8 mouse cellular contexts compared by ENCODE assay signal in the genomic region with DNA sequence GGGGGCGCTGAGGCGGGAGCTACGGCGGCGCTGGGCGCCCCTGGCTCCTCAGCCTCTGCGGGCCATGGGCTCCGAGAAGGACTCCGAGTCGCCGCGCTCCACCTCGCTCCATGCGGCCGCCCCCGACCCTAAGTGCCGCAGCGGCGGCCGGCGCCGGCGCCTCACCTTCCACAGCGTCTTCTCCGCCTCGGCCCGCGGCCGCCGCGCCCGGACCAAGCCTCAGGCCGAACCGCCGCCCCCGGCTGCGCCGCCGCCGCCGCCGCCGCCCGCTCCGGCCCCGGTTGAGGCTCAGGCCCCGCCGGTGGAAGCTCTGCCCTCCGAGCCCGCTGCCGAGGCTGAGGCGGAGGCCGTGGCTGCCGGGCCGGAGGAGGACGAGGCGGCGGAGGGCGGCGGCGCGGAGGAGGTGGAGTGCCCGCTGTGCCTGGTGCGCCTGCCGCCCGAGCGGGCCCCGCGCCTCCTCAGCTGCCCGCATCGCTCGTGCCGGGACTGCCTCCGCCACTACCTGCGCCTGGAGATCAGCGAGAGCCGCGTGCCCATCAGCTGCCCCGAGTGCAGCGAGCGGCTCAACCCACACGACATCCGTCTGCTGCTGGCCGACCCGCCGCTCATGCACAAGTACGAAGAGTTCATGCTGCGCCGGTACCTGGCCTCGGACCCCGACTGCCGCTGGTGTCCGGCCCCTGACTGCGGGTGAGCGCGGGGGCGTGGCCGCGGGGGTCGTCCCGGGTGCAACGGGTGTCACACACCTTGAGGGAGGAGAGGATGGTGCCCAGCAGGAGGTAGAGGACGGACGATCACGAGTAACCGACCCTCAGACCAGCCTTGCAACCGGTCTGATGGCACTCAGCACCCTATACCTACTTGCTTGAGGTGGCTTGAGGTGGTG. TPM values are rescaled to one million over a fixed set of nuclear protein-coding genes. Genes with fewer than 3 reads are reported as not detected.
DNase-seq lines count a peak whose midpoint lies in the region; ATAC-seq and TF ChIP-seq lines count a peak whose summit lies in the region.

A gene (plus strand): TSS at position 65 of the 886 bp plus-strand sequence.

- intact Hi-C loops in heart, postnatal 25 days (cut with DNase I): loop anchor here (10.0 kb wide), 1 partner anchor 64 kb away; a partner anchor contains a TSS

- ATAC-seq in forebrain, embryonic 14.5 days: peak; percentile 67
- peak; percentile 70 for ATAC-seq in lung, postnatal 0 days

- no peaks in the 10 kb centered on the region; the same call in 1 of the 2 replicates for H3K36me3 ChIP-seq in ES-E14 (ENCODE audit: control insufficient read depth, insufficient read depth, low read length, poor library complexity, severe bottlenecking)
- no peaks in the 10 kb centered on the region for H3K36me3 ChIP-seq in forebrain, embryonic 14.5 days (ENCODE audit: control insufficient read depth, insufficient read depth, low read length)
- no peaks in the 10 kb centered on the region for H3K36me3 ChIP-seq in lung, postnatal 0 days (ENCODE audit: insufficient read depth, low read length)

- TF ChIP-seq CTCF in layer of hippocampus, adult 2 months (conservative IDR thresholded peaks at IDR 0.05): no peak
- no peak for TF ChIP-seq CTCF in lung, postnatal 0 days (IDR thresholded peaks at IDR 0.05)

- H3K27ac ChIP-seq in ES-E14 (ENCODE audit: insufficient read depth, low read depth, low read length, poor library complexity, severe bottlenecking): peak within 1 kb of the TSS; percentile 20; the same call in 1 of the 2 replicates
- H3K27ac ChIP-seq in forebrain, embryonic 14.5 days (ENCODE audit: low read depth, low read length): peak within 1 kb of the TSS; percentile 91
- H3K27ac ChIP-seq in layer of hippocampus, adult 2 months: peak within 1 kb of the TSS; percentile 91
- peak within 1 kb of the TSS; percentile 89 for H3K27ac ChIP-seq in lung, postnatal 0 days (ENCODE audit: low read length)

- H3K4me1 ChIP-seq in ES-E14 (ENCODE audit: control insufficient read depth in 2 of 2, insufficient read depth in 2 of 2, low read length in 2 of 2, poor library complexity in 1 of 2): peaks cover 2 to 8% of the 10 kb centered on the region in 2 experiments
- peaks cover 6% of the 10 kb centered on the region for H3K4me1 ChIP-seq in forebrain, embryonic 14.5 days (ENCODE audit: control insufficient read depth, insufficient read depth, low read length)
- peaks cover 7% of the 10 kb centered on the region; the same call in 1 of the 2 replicates for H3K4me1 ChIP-seq in lung, postnatal 0 days (ENCODE audit: insufficient read depth, low read depth, low read length)

- under 1% methylated on average over 59 of the region's 107 CpGs for WGBS in forebrain, embryonic 14.5 days
- WGBS in lung, postnatal 0 days: 2% methylated on average over 50 of the region's 107 CpGs

- H3K4me3 ChIP-seq in ES-E14 (ENCODE audit: insufficient read depth in 1 of 2, low read depth in 1 of 2, low read length in 2 of 2, poor library complexity in 1 of 2, severe bottlenecking in 1 of 2): peak within 1 kb of the TSS; percentile 77 to 92
- peak within 1 kb of the TSS; percentile 91 for H3K4me3 ChIP-seq in forebrain, embryonic 14.5 days (ENCODE audit: low read depth, low read length)
- H3K4me3 ChIP-seq in layer of hippocampus, adult 2 months: peak within 1 kb of the TSS; percentile 92
- peak within 1 kb of the TSS; percentile 90 for H3K4me3 ChIP-seq in lung, postnatal 0 days (ENCODE audit: low read depth, low read length)

- no peak for TF ChIP-seq EP300 in lung, postnatal 0 days (IDR thresholded peaks at IDR 0.05)

- no peaks in the 10 kb centered on the region for H3K27me3 ChIP-seq in forebrain, embryonic 14.5 days (replicated peaks; ENCODE audit: control insufficient read depth, insufficient read depth, low read length)
- H3K27me3 ChIP-seq in lung, postnatal 0 days (replicated peaks; ENCODE audit: insufficient read depth, low read length): no peaks in the 10 kb centered on the region

- in situ Hi-C loops in ES-E14 (cut with MboI; ENCODE audit: low sequenced_read_pairs in 2 of 2, unreplicated experiment in 2 of 2): no loop called here

- no peak for DNase-seq in ES-E14 (ENCODE audit: low read depth, low spot score)
- peak; percentile 40 for DNase-seq in c-Kit-positive CD71-positive TER-119-positive erythroid progenitor cells, embryonic 14.5 days (ENCODE audit: low spot score)
- DNase-seq in forebrain, embryonic 14.5 days (ENCODE audit: low spot score): peak; percentile 42
- DNase-seq in heart, postnatal 25 days (ENCODE audit: low spot score): no peak
- no peak for DNase-seq in layer of hippocampus, adult 2 months (ENCODE audit: low spot score in 2 of 2)
- peak; percentile 48 for DNase-seq in lung, postnatal 0 days (ENCODE audit: low spot score)
- DNase-seq in retina, embryonic 14.5 days (ENCODE audit: low spot score): peak; percentile 47
- DNase-seq in thymus, postnatal 4 days: peak; percentile 69

- H3K4me2 ChIP-seq in forebrain, embryonic 14.5 days (ENCODE audit: low read length): peak within 1 kb of the TSS; percentile 100
- peak within 1 kb of the TSS; percentile 99 for H3K4me2 ChIP-seq in lung, postnatal 0 days (replicated peaks; ENCODE audit: low read depth, low read length)

- peak within 1 kb of the TSS; percentile 84 for H3K9ac ChIP-seq in ES-E14 (ENCODE audit: insufficient read depth, low read depth, low read length, poor library complexity, severe bottlenecking)
- H3K9ac ChIP-seq in forebrain, embryonic 14.5 days (ENCODE audit: low read length): peak within 1 kb of the TSS; percentile 94
- peak within 1 kb of the TSS; percentile 81 for H3K9ac ChIP-seq in lung, postnatal 0 days (replicated peaks; ENCODE audit: low read depth)

- H3K9me3 ChIP-seq in ES-E14 (ENCODE audit: control insufficient read depth, insufficient read depth, low read depth, low read length): no peaks in the 10 kb centered on the region
- no peaks in the 10 kb centered on the region for H3K9me3 ChIP-seq in forebrain, embryonic 14.5 days (replicated peaks; ENCODE audit: control insufficient read depth, low read length)
- H3K9me3 ChIP-seq in lung, postnatal 0 days (ENCODE audit: low read length): no peaks in the 10 kb centered on the region

TF ChIP-seq in ES-E14, 5 proteins besides CTCF, POLR2A, EP300 and RAD21:
- TF ChIP-seq ZC3H11A (IDR thresholded peaks at IDR 0.05; ENCODE audit: borderline replicate concordance, low read depth, low read length): no peak
- no peak for TF ChIP-seq ZNF384 (IDR thresholded peaks at IDR 0.05; ENCODE audit: low read depth, low read length)
- no peak for TF ChIP-seq MAFK (IDR thresholded peaks at IDR 0.05; ENCODE audit: insufficient read depth, low read depth, low read length)
- no peak for TF ChIP-seq HCFC1 (IDR thresholded peaks at IDR 0.05; ENCODE audit: borderline replicate concordance, insufficient read depth, low read length)
- no peak for TF ChIP-seq CHD2 (IDR thresholded peaks at IDR 0.05; ENCODE audit: low read depth, low read length)
TF ChIP-seq in ES-E14: peak in this region for 0.

RNA-seq across cellular contexts. Expression of the gene that starts here (rescaled TPM):
- total RNA-seq in ES-E14 (2012; rRNA removed): 47.1 and 66.7 TPM in 2 replicates
- polyA plus RNA-seq in forebrain, embryonic 14.5 days (2014; fragmentation: Nextera tagmentation; extraction: Ambion mirVana): 20.1 and 20.5 TPM in 2 replicates
- 10 to 100 TPM; 21.8 to 21.9 TPM for total RNA-seq in heart, postnatal 25 days (2021)
- 10 to 100 TPM; 41.0 to 42.4 TPM for total RNA-seq in layer of hippocampus, adult 2 months (2021)
- polyA plus RNA-seq in lung, postnatal 0 days (2015; fragmentation: Nextera tagmentation; extraction: Ambion mirVana): 10.9 and 11.7 TPM in 2 replicates

Comparison
In these comparisons a context has a peak if more than half of its experiments do, and no peak if none do; other contexts are left out.
1. DNase-seq: peak in c-Kit-positive CD71-positive TER-119-positive erythroid progenitor cells, embryonic 14.5 days (single experiment), forebrain, embryonic 14.5 days (single experiment), lung, postnatal 0 days (single experiment), retina, embryonic 14.5 days (single experiment) and thymus, postnatal 4 days (single experiment); none in ES-E14 (single experiment), heart, postnatal 25 days (single experiment) and layer of hippocampus, adult 2 months (0 of 2).
2. H3K27ac ChIP-seq: peak in every context shown above with its lines; median percentile 91 in forebrain, embryonic 14.5 days; 91 in layer of hippocampus, adult 2 months; 89 in lung, postnatal 0 days; 20 in ES-E14.
3. Peak in every context shown above with its lines, with median percentiles within 50 percentile points of each other: H3K4me3 ChIP-seq and H3K9ac ChIP-seq.